Mouse (Mus musculus) stomach, embryonic 16.5 days (tissue): ENCODE results near the gene Olfr988. TPM values are rescaled to one million over a fixed set of nuclear protein-coding genes. Genes with fewer than 3 reads are reported as not detected.
"Not testable (repeated sequence)": the region's sequence is repeated elsewhere in the genome, so short reads cannot be mapped to it uniquely, and the experiment has no call there.

Source experiments
- ATAC-seq: fragments of 200-750 bp; cut with Nextera tagmentation; 2 replicates; pipeline ENCODE4 v1.8.0; 2017; ENCODE audit warnings: moderate number of reproducible peaks, moderate TSS enrichment; ENCODE audit not compliant: insufficient read depth, low FRiP score
- H3K27ac ChIP-seq: fragments of 300-500 bp; sonication (generic); 2 replicates; pipeline ENCODE4 v1.5.1; 2014; ENCODE audit warnings: low read length
- H3K27me3 ChIP-seq: fragments of 300-500 bp; sonication (generic); 2 replicates; pipeline ENCODE4 v1.6.1; 2014; ENCODE audit warnings: low read length, control low read depth, mixed read lengths; ENCODE audit not compliant: control insufficient read depth, insufficient read depth
- H3K36me3 ChIP-seq: fragments of 300-500 bp; sonication (generic); 2 replicates; pipeline ENCODE4 v1.6.1; 2014; ENCODE audit warnings: low read length; ENCODE audit not compliant: control insufficient read depth, insufficient read depth
- H3K4me1 ChIP-seq: fragments of 300-500 bp; sonication (generic); 2 replicates; pipeline ENCODE4 v1.6.1; 2014; ENCODE audit warnings: low read length, control low read depth, mixed read lengths; ENCODE audit not compliant: control insufficient read depth, insufficient read depth
- H3K4me2 ChIP-seq: fragments of 300-500 bp; sonication (generic); 2 replicates; pipeline ENCODE4 v1.6.1; 2014; ENCODE audit warnings: low read depth, low read length, mixed read lengths
- H3K4me3 ChIP-seq: fragments of 300-500 bp; sonication (generic); replicated peaks from 2 replicates; pipeline ENCODE4 v1.5.1; 2014; ENCODE audit warnings: mild to moderate bottlenecking, low read length
- H3K9ac ChIP-seq: fragments of 300-500 bp; sonication (generic); 2 replicates; pipeline ENCODE4 v1.6.1; 2014; ENCODE audit warnings: low read length
- H3K9me3 ChIP-seq: fragments of 300-500 bp; sonication (generic); replicated peaks from 2 replicates; pipeline ENCODE4 v1.6.1; 2016; ENCODE audit warnings: low read length, control low read depth; ENCODE audit not compliant: control insufficient read depth
- WGBS: fragments of 180-500 bp; shearing (Covaris S2); extraction: QIAGEN DNeasy Blood & Tissue Kit; methylation state at CpG from one replicate; pipeline ENCODE4 v1.1.7; 2014; 5-methylcytosine and 5-hydroxymethylcytosine counted together
- polyA plus RNA-seq: library from polyadenylated mRNA; unstranded; fragments of >200 nt; fragmentation: Nextera tagmentation; extraction: Ambion mirVana; gene quantifications from 2 replicates; pipeline ENCODE4 v1.2.1, GENCODE M21; 2015

Olfr988 gene
- polyA plus RNA-seq: not detected in 2 replicates

GRCm38 (mm10) chr2:85363127-85363526 is at the start of gene Olfr988:
Gene Olfr988, minus strand, starts transcription at chr2:85363227.
- not testable (repeated sequence) for H3K4me2 ChIP-seq, H3K4me1 ChIP-seq, ATAC-seq, H3K27ac ChIP-seq, H3K27me3 ChIP-seq, H3K36me3 ChIP-seq, H3K9me3 ChIP-seq, H3K4me3 ChIP-seq, H3K9ac ChIP-seq

- H3K27ac ChIP-seq: no peak within 1 kb of the TSS
- ATAC-seq: no peak
These were observed 46.3 kb upstream of the Olfr988 start, which contains the start of gene Olfr992 for GRCm38 (mm10) chr2:85409369-85409768. Gene Olfr992, minus strand, starts transcription at chr2:85409469.

DNA sequence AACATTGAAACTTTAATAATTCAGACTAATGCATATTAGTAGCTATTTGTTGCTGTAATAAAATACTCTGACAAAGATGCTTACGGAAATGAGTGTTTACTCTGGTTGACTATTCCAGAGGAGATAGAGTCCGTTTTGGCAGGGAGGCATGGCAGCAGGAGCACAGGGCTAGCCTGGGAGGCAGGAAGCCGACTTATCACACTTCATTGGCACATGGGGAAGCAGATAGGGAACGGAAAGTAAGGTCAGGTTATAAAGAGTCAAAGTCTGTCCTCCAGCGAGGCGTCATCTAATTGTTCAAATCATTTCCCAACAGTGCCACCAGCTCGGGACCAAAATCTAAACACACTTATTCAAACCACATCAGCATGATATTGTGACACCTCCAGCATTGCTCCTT is 23.1 kb downstream of the Olfr988 start:
- no peak for ATAC-seq
- Histone ChIP-seq H3K9me3 (no peaks in the 10 kb centered on the region), H3K36me3 (no peaks in the 10 kb centered on the region), H3K4me2 (no peak overlapping the region), H3K9ac (no peak overlapping the region), H3K27me3 (no peaks in the 10 kb centered on the region), H3K4me1 (no peaks in the 10 kb centered on the region), H3K4me3 (no peak overlapping the region), H3K27ac (no peak overlapping the region)
- WGBS: 56% methylated on average over 7 of the region's 7 CpGs

More at GRCm38 (mm10) chr2:85409369-85409768, 46.3 kb upstream of the Olfr988 start, which contains the start of gene Olfr992:
- no peaks in the 10 kb centered on the region for H3K4me1 ChIP-seq
- H3K27me3 ChIP-seq: no peaks in the 10 kb centered on the region
- H3K9ac ChIP-seq: no peak within 1 kb of the TSS
- no peak within 1 kb of the TSS for H3K4me2 ChIP-seq
- no peak within 1 kb of the TSS for H3K4me3 ChIP-seq
- WGBS: 34% methylated on average over 2 of the region's 2 CpGs
- no peaks in the 10 kb centered on the region for H3K9me3 ChIP-seq
- no peaks in the 10 kb centered on the region for H3K36me3 ChIP-seq

DNA sequence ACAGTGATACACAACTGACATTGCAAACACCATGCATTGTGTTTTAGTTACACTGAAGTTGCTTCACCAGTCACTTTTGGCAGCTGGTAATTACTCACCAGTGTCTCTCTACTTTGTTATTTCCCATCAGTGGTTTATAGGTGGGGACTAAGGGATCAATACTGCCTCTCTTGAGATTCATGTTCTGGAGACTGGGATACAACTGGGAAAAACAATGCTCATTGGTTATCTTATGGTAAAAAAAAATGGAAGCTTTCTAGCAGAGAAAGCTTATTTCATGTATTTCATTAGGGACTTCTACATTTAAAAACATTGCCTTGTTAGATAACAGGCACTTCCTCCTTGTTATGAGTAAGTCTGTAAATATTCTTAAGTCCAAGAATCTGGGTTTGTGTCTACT is 23.8 kb downstream of the Olfr988 start, which contains the start of gene Olfr987:
TSS of gene Olfr987 (minus strand) at position 101 of the 400 bp plus-strand sequence.
- not testable (repeated sequence) for H3K27me3 ChIP-seq, H3K4me2 ChIP-seq, H3K4me3 ChIP-seq, ATAC-seq, H3K27ac ChIP-seq, H3K9me3 ChIP-seq, H3K9ac ChIP-seq, H3K4me1 ChIP-seq, H3K36me3 ChIP-seq

GRCm38 (mm10) chr2:85319106-85319505 is 43.9 kb downstream of the Olfr988 start:
- Histone ChIP-seq H3K36me3 (no peaks in the 10 kb centered on the region), H3K27me3 (no peaks in the 10 kb centered on the region), H3K4me2 (no peak overlapping the region), H3K9me3 (no peaks in the 10 kb centered on the region), H3K27ac (no peak overlapping the region), H3K4me3 (no peak overlapping the region), H3K4me1 (no peaks in the 10 kb centered on the region), H3K9ac (no peak overlapping the region)
- 52% methylated on average over 1 of the region's 1 CpGs for WGBS
- ATAC-seq: no peak

Other genes starting within 250 kb of the Olfr988 start
- 75.8 and 81.7 TPM in 2 replicates for gene Aplnr, start 227.0 kb downstream of the Olfr988 start, polyA plus RNA-seq
- gene Lrrc55, start 166.0 kb downstream of the Olfr988 start, polyA plus RNA-seq: 3.0 and 4.2 TPM in 2 replicates
- gene Olfr987, start 23.9 kb downstream of the Olfr988 start, polyA plus RNA-seq: not detected in 2 replicates
- gene Olfr992, start 46.2 kb upstream of the Olfr988 start, polyA plus RNA-seq: not detected in 2 replicates
- not detected in 2 replicates for gene Olfr993, start 51.6 kb upstream of the Olfr988 start, polyA plus RNA-seq
- gene Olfr994, start 73.2 kb upstream of the Olfr988 start, polyA plus RNA-seq: not detected in 2 replicates
- not detected in 2 replicates for gene Olfr995, start 80.4 kb upstream of the Olfr988 start, polyA plus RNA-seq
- 19.1 and 25.6 TPM in 2 replicates for gene 4833423E24Rik, start 155.8 kb upstream of the Olfr988 start, polyA plus RNA-seq
- not detected in 2 replicates for gene Olfr996, start 216.0 kb upstream of the Olfr988 start, polyA plus RNA-seq
- not detected in 2 replicates for gene Olfr998, start 225.7 kb upstream of the Olfr988 start, polyA plus RNA-seq
- gene Olfr1000, start 248.7 kb upstream of the Olfr988 start, polyA plus RNA-seq: not detected in 2 replicates